Mouse (Mus musculus) stomach, embryonic 14.5 days (tissue): Measurements from ENCODE around the gene Arvcf. TPM values are rescaled to one million over a fixed set of nuclear protein-coding genes. Genes with fewer than 3 reads are reported as not detected.

Experiments
- microRNA counts: library from miRNA; unstranded; fragments of <30 nt; microRNA quantifications from one replicate; lab custom pipeline; 2016
- microRNA-seq: library from miRNA; unstranded; fragments of <30 nt; microRNA quantifications from one replicate; pipeline ENCODE4, GENCODE M21; 2016
- polyA plus RNA-seq: library from polyadenylated mRNA; unstranded; fragments of >200 nt; fragmentation: Nextera tagmentation; extraction: Ambion mirVana; gene quantifications from 2 replicates; pipeline ENCODE4 v1.2.1, GENCODE M21; 2014

Arvcf gene
- polyA plus RNA-seq, 1 experiment from 2014 or later, result 27.9 TPM

MicroRNAs within 50 kb of the gene (microRNA counts, 519-probe panel; counts per million panel counts)
- 2,787 counts per million, percentile 48 among the panel's probes with 10 or more counts for microRNA mmu-miR-185 (lab: Ali Mortazavi, UCI)

Small RNAs within 50 kb of the gene (microRNA-seq; reads per million reads assigned to microRNA genes)
- gene Gm26219 (not detected), gene Mir185 (267 reads per million, percentile 59 among the genes with 10 or more reads in this experiment)

Other genes with a start within 250 kb of the Arvcf start
- 2.1 and 3.6 TPM in 2 replicates for gene Rtn4r, start 220.5 kb upstream of the Arvcf start, polyA plus RNA-seq
- not detected in 2 replicates for gene Ccdc188, start 130.3 kb upstream of the Arvcf start, polyA plus RNA-seq
- 9.8 and 11.1 TPM in 2 replicates for gene Zdhhc8, start 113.0 kb upstream of the Arvcf start, polyA plus RNA-seq
- gene Trmt2a, start 99.5 kb upstream of the Arvcf start, polyA plus RNA-seq, result 79.1 and 80.2 TPM in 2 replicates
- gene Ranbp1, start 99.5 kb upstream of the Arvcf start, polyA plus RNA-seq, result 613 and 635 TPM in 2 replicates
- not detected in 2 replicates for gene Gm49776, start 89.9 kb upstream of the Arvcf start, polyA plus RNA-seq
- gene Dgcr8, start 58.9 kb upstream of the Arvcf start, polyA plus RNA-seq, result 42.3 and 43.3 TPM in 2 replicates
- gene Tango2, start 79 bp upstream of the Arvcf start, polyA plus RNA-seq, result 27.2 and 27.4 TPM in 2 replicates
- 18.5 and 18.8 TPM in 2 replicates for gene Txnrd2, start 78.2 kb downstream of the Arvcf start, polyA plus RNA-seq
- gene Comt, start 78.7 kb downstream of the Arvcf start, polyA plus RNA-seq, result 94.3 and 99.0 TPM in 2 replicates
- gene Gnb1l, start 150.5 kb downstream of the Arvcf start, polyA plus RNA-seq, result 12.3 and 15.5 TPM in 2 replicates
- 3.1 and 3.5 TPM in 2 replicates for gene Rtl10, start 150.7 kb downstream of the Arvcf start, polyA plus RNA-seq
- gene Tbx1, start 242.5 kb downstream of the Arvcf start, polyA plus RNA-seq, result 0.53 and 1.1 TPM in 2 replicates